Mouse (Mus musculus) liver, embryonic 12.5 days (tissue): ENCODE data around the gene Nrd1. TPM values are rescaled to one million over a fixed set of nuclear protein-coding genes. Genes with fewer than 3 reads are reported as not detected.

Experiments
- ATAC-seq: fragments of 200-750 bp; cut with Nextera tagmentation; 2 replicates; pipeline ENCODE4 v1.8.0; 2017; ENCODE audit warnings: moderate number of reproducible peaks, mild to moderate bottlenecking, moderate library complexity
- H3K27ac ChIP-seq: fragments of 300-500 bp; sonication (generic); 2 replicates; pipeline ENCODE4 v1.5.1; 2016; ENCODE audit warnings: mild to moderate bottlenecking
- H3K27me3 ChIP-seq: fragments of 300-500 bp; sonication (generic); replicated peaks from 2 replicates; pipeline ENCODE4 v1.6.1; 2016; ENCODE audit warnings: mild to moderate bottlenecking, moderate library complexity
- H3K36me3 ChIP-seq: fragments of 300-500 bp; sonication (generic); 2 replicates; pipeline ENCODE4 v1.6.1; 2016; ENCODE audit warnings: mild to moderate bottlenecking, moderate library complexity
- H3K4me1 ChIP-seq: fragments of 300-500 bp; sonication (generic); 2 replicates; pipeline ENCODE4 v1.6.1; 2016
- H3K4me2 ChIP-seq: fragments of 300-500 bp; sonication (generic); 2 replicates; pipeline ENCODE4 v1.6.1; 2016; ENCODE audit warnings: mild to moderate bottlenecking, moderate library complexity
- H3K4me3 ChIP-seq: fragments of 300-500 bp; sonication (generic); 2 replicates; pipeline ENCODE4 v1.5.1; 2016; ENCODE audit warnings: mild to moderate bottlenecking, moderate library complexity
- H3K9ac ChIP-seq: fragments of 300-500 bp; sonication (generic); 2 replicates; pipeline ENCODE4 v1.6.1; 2016; ENCODE audit warnings: mild to moderate bottlenecking, moderate library complexity
- H3K9me3 ChIP-seq: fragments of 300-500 bp; sonication (generic); replicated peaks from 2 replicates; pipeline ENCODE4 v1.6.1; 2016; ENCODE audit warnings: mild to moderate bottlenecking, moderate library complexity
- WGBS: fragments of 180-500 bp; shearing (Covaris S2); methylation state at CpG from one replicate; pipeline ENCODE4 v1.1.7; 2016; ENCODE audit not compliant: insufficient replicate concordance; 5-methylcytosine and 5-hydroxymethylcytosine counted together
- microRNA counts: library from miRNA; unstranded; fragments of <30 nt; microRNA quantifications from one replicate; lab custom pipeline; 2017
- microRNA-seq: library from miRNA; unstranded; fragments of <30 nt; microRNA quantifications from one replicate; pipeline ENCODE4, GENCODE M21; 2017
- polyA plus RNA-seq: library from polyadenylated mRNA; unstranded; fragments of >200 nt; fragmentation: Nextera tagmentation; extraction: Ambion mirVana; gene quantifications from 2 replicates; pipeline ENCODE4 v1.2.1, GENCODE M21; 2016

Gene Nrd1
- polyA plus RNA-seq, 1 experiment from 2014 or later = 56.0 TPM

- WGBS = 60% methylated on average over 9 of the region's 9 CpGs
- no peak overlapping the region for H3K4me3 ChIP-seq
- H3K27ac ChIP-seq = no peak overlapping the region
- H3K9ac ChIP-seq = no peak overlapping the region
- H3K4me2 ChIP-seq = no peak overlapping the region
- no peak for ATAC-seq
- H3K4me1 ChIP-seq = peaks cover 27% of the 10 kb centered on the region
- peaks cover 11% of the 10 kb centered on the region for H3K36me3 ChIP-seq
- H3K9me3 ChIP-seq = no peaks in the 10 kb centered on the region
- H3K27me3 ChIP-seq = no peaks in the 10 kb centered on the region
Measured at GRCm38 (mm10) chr4:109103145-109103883, 102.9 kb downstream of the Nrd1 start.

- peaks cover 18% of the 10 kb centered on the region for H3K4me1 ChIP-seq
- no peak for ATAC-seq
- no peak overlapping the region for H3K4me2 ChIP-seq
- no peaks in the 10 kb centered on the region for H3K9me3 ChIP-seq
- H3K27me3 ChIP-seq = no peaks in the 10 kb centered on the region
- no peak overlapping the region for H3K4me3 ChIP-seq
- no peak overlapping the region for H3K27ac ChIP-seq
- no peak overlapping the region for H3K9ac ChIP-seq
- peaks cover 10% of the 10 kb centered on the region for H3K36me3 ChIP-seq
Measured at GRCm38 (mm10) chr4:109105254-109105653, 104.8 kb downstream of the Nrd1 start.

GRCm38 (mm10) chr4:109106034-109106433, 105.6 kb downstream of the Nrd1 start:
- Histone ChIP-seq H3K4me3 (no peak overlapping the region), H3K9me3 (no peaks in the 10 kb centered on the region), H3K36me3 (peaks cover 5% of the 10 kb centered on the region), H3K4me1 (peaks cover 18% of the 10 kb centered on the region), H3K4me2 (no peak overlapping the region), H3K27me3 (no peaks in the 10 kb centered on the region), H3K27ac (no peak overlapping the region), H3K9ac (no peak overlapping the region)
- 64% methylated on average over 3 of the region's 3 CpGs for WGBS
- no peak for ATAC-seq

- H3K4me3 ChIP-seq = no peak overlapping the region
- no peak for ATAC-seq
- H3K27me3 ChIP-seq = no peaks in the 10 kb centered on the region
- H3K4me1 ChIP-seq = peaks cover 18% of the 10 kb centered on the region
- H3K9ac ChIP-seq = no peak overlapping the region
- no peak overlapping the region for H3K4me2 ChIP-seq
- peaks cover under 1% of the 10 kb centered on the region; the same call in 1 of the 2 replicates for H3K36me3 ChIP-seq
- H3K9me3 ChIP-seq = no peaks in the 10 kb centered on the region
- H3K27ac ChIP-seq = no peak overlapping the region
Measured at GRCm38 (mm10) chr4:109106594-109106993, 106.1 kb downstream of the Nrd1 start.

DNA sequence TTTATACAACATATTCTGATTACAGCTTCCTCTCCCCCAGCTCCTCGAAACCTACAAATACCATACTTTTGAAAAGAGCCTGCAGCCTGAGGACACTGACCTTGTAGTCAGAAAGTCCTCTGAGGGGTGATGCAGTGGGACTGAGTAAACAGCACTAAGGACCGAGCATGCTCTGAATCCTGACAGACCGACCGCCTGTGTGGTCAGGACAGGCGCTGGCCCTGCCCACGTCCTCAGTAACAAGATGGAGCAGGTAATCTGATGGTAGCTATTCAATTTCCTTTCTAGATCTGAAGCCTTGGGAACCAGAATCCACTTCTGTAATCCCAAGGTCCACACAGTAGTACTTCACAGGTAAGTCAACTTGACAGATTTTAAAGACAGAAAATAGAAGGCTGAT, 108.6 kb downstream of the Nrd1 start:
- Histone ChIP-seq H3K9ac (no peak overlapping the region), H3K4me1 (peaks cover 23% of the 10 kb centered on the region), H3K4me2 (no peak overlapping the region), H3K36me3 (no peaks in the 10 kb centered on the region), H3K4me3 (no peak overlapping the region), H3K27me3 (no peaks in the 10 kb centered on the region), H3K27ac (no peak overlapping the region), H3K9me3 (no peaks in the 10 kb centered on the region)
- 73% methylated on average over 6 of the region's 6 CpGs for WGBS
- ATAC-seq = no peak

GRCm38 (mm10) chr4:109109686-109110085, 109.2 kb downstream of the Nrd1 start:
- Histone ChIP-seq H3K9ac (no peak overlapping the region), H3K4me1 (peaks cover 25% of the 10 kb centered on the region), H3K36me3 (no peaks in the 10 kb centered on the region), H3K4me2 (no peak overlapping the region), H3K27me3 (no peaks in the 10 kb centered on the region), H3K4me3 (no peak overlapping the region), H3K9me3 (no peaks in the 10 kb centered on the region), H3K27ac (no peak overlapping the region)
- no peak for ATAC-seq
- WGBS = 84% methylated on average over 10 of the region's 10 CpGs

GRCm38 (mm10) chr4:109110978-109111377, 110.5 kb downstream of the Nrd1 start:
- 84% methylated on average over 2 of the region's 2 CpGs for WGBS
- Histone ChIP-seq H3K27ac (no peak overlapping the region), H3K9me3 (no peaks in the 10 kb centered on the region), H3K9ac (no peak overlapping the region), H3K4me2 (no peak overlapping the region), H3K4me3 (no peak overlapping the region), H3K4me1 (peaks cover 26% of the 10 kb centered on the region), H3K27me3 (no peaks in the 10 kb centered on the region), H3K36me3 (no peaks in the 10 kb centered on the region)
- ATAC-seq = no peak

MicroRNA genes within 50 kb of the gene (microRNA counts, 519-probe panel; counts per million panel counts)
- 582 counts per million, percentile 70 among the panel's probes with 10 or more counts for microRNA mmu-miR-761 (lab: Ali Mortazavi, UCI)

Small RNAs within 50 kb of the gene (microRNA-seq; reads per million reads assigned to microRNA genes)
- not detected for gene Mir761

Other genes starting within 250 kb of the Nrd1 start
- 0.89 and 0.91 TPM in 2 replicates for gene Zfyve9, start 219.9 kb upstream of the Nrd1 start, polyA plus RNA-seq
- gene Btf3l4, start 167.0 kb upstream of the Nrd1 start, polyA plus RNA-seq = 67.0 and 73.8 TPM in 2 replicates
- gene Txndc12, start 166.1 kb upstream of the Nrd1 start, polyA plus RNA-seq = 33.6 and 35.9 TPM in 2 replicates
- 71.6 and 74.7 TPM in 2 replicates for gene Kti12, start 152.9 kb upstream of the Nrd1 start, polyA plus RNA-seq
- gene A730015C16Rik, start 152.0 kb upstream of the Nrd1 start, polyA plus RNA-seq = 0.42 and 0.59 TPM in 2 replicates
- gene Rab3b, start 121.6 kb upstream of the Nrd1 start, polyA plus RNA-seq = 3.5 and 4.0 TPM in 2 replicates
- gene Osbpl9, start 201.6 kb downstream of the Nrd1 start, polyA plus RNA-seq = 32.8 and 33.3 TPM in 2 replicates
- gene Calr4, start 233.8 kb downstream of the Nrd1 start, polyA plus RNA-seq = not detected in 2 replicates